Mouse (Mus musculus) liver, embryonic 12.5 days (tissue): Measurements from ENCODE around the gene Cdc5l. TPM values are rescaled to one million over a fixed set of nuclear protein-coding genes. Genes with fewer than 3 reads are reported as not detected.

Experiments
- ATAC-seq: fragments of 200-750 bp; cut with Nextera tagmentation; 2 replicates; pipeline ENCODE4 v1.8.0; 2017; ENCODE audit warnings: moderate number of reproducible peaks, mild to moderate bottlenecking, moderate library complexity
- H3K27ac ChIP-seq: fragments of 300-500 bp; sonication (generic); 2 replicates; pipeline ENCODE4 v1.5.1; 2016; ENCODE audit warnings: mild to moderate bottlenecking
- H3K27me3 ChIP-seq: fragments of 300-500 bp; sonication (generic); replicated peaks from 2 replicates; pipeline ENCODE4 v1.6.1; 2016; ENCODE audit warnings: mild to moderate bottlenecking, moderate library complexity
- H3K36me3 ChIP-seq: fragments of 300-500 bp; sonication (generic); 2 replicates; pipeline ENCODE4 v1.6.1; 2016; ENCODE audit warnings: mild to moderate bottlenecking, moderate library complexity
- H3K4me1 ChIP-seq: fragments of 300-500 bp; sonication (generic); 2 replicates; pipeline ENCODE4 v1.6.1; 2016
- H3K4me2 ChIP-seq: fragments of 300-500 bp; sonication (generic); 2 replicates; pipeline ENCODE4 v1.6.1; 2016; ENCODE audit warnings: mild to moderate bottlenecking, moderate library complexity
- H3K4me3 ChIP-seq: fragments of 300-500 bp; sonication (generic); 2 replicates; pipeline ENCODE4 v1.5.1; 2016; ENCODE audit warnings: mild to moderate bottlenecking, moderate library complexity
- H3K9ac ChIP-seq: fragments of 300-500 bp; sonication (generic); 2 replicates; pipeline ENCODE4 v1.6.1; 2016; ENCODE audit warnings: mild to moderate bottlenecking, moderate library complexity
- H3K9me3 ChIP-seq: fragments of 300-500 bp; sonication (generic); replicated peaks from 2 replicates; pipeline ENCODE4 v1.6.1; 2016; ENCODE audit warnings: mild to moderate bottlenecking, moderate library complexity
- WGBS: fragments of 180-500 bp; shearing (Covaris S2); methylation state at CpG from one replicate; pipeline ENCODE4 v1.1.7; 2016; ENCODE audit not compliant: insufficient replicate concordance; 5-methylcytosine and 5-hydroxymethylcytosine counted together
- polyA plus RNA-seq: library from polyadenylated mRNA; unstranded; fragments of >200 nt; fragmentation: Nextera tagmentation; extraction: Ambion mirVana; gene quantifications from 2 replicates; pipeline ENCODE4 v1.2.1, GENCODE M21; 2016

The Cdc5l gene
- polyA plus RNA-seq, 1 experiment from 2014 or later, result 39.3 TPM

- Histone ChIP-seq H3K36me3 (peaks cover 75% of the 10 kb centered on the region), H3K27me3 (no peaks in the 10 kb centered on the region), H3K27ac (no peak overlapping the region), H3K4me2 (no peak overlapping the region), H3K4me1 (no peaks in the 10 kb centered on the region), H3K4me3 (no peak overlapping the region), H3K9me3 (no peaks in the 10 kb centered on the region), H3K9ac (no peak overlapping the region)
- ATAC-seq, result no peak
- 63% methylated on average over 9 of the region's 9 CpGs for WGBS
Measured at GRCm38 (mm10) chr17:45394612-45395011, 38.9 kb downstream of the Cdc5l start.

DNA sequence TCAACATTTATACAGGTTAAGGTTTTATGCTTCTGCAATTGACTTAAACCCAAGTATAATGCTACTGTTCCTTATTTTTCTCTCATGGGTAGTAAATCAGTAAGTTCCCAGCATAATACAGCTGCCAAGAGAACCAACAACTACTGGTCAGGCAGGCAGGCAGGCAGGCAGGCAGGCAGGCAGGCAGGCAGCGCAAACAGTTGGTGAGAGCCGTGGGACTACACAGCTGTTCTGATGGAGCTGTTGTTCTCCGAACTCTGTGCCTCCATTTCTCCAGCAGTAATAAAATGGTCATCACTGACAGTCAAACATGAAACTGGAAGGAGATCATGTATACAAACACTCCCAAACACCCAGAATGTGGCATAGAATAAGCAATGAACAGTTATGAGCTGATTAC is 39.8 kb downstream of the Cdc5l start:
- no peak overlapping the region for H3K4me2 ChIP-seq
- peaks cover 73% of the 10 kb centered on the region for H3K36me3 ChIP-seq
- no peak overlapping the region for H3K27ac ChIP-seq
- ATAC-seq, result no peak
- no peak overlapping the region for H3K4me3 ChIP-seq
- 91% methylated on average over 3 of the region's 3 CpGs for WGBS
- H3K27me3 ChIP-seq, result no peaks in the 10 kb centered on the region
- H3K4me1 ChIP-seq, result no peaks in the 10 kb centered on the region
- H3K9ac ChIP-seq, result no peak overlapping the region
- H3K9me3 ChIP-seq, result no peaks in the 10 kb centered on the region

DNA sequence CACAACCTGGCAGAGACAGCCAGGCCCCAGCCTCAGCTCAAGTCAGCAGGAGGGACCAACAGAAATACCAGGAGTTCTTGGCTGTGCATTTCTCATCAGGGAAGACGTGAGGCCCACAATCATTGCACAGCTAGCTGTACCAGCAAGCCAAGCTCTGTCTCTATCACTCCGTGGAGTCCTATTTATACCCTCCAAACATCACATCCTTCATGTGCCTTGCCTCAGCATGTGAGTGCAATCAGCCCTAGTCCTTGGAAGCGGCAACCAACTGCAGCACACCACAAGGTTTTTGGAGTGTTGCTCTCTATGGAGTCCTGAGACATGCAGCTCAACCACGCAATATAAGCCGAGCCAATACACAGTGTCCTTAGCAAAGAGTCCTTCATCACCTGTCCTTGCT is 43.6 kb downstream of the Cdc5l start:
- H3K4me1 ChIP-seq, result no peaks in the 10 kb centered on the region
- 89% methylated on average over 5 of the region's 5 CpGs for WGBS
- no peak overlapping the region for H3K4me2 ChIP-seq
- no peaks in the 10 kb centered on the region for H3K27me3 ChIP-seq
- peaks cover 81% of the 10 kb centered on the region for H3K36me3 ChIP-seq
- no peak overlapping the region for H3K27ac ChIP-seq
- no peak overlapping the region for H3K4me3 ChIP-seq
- ATAC-seq, result no peak
- H3K9ac ChIP-seq, result no peak overlapping the region
- H3K9me3 ChIP-seq, result no peaks in the 10 kb centered on the region

- Histone ChIP-seq H3K27ac (no peak overlapping the region), H3K27me3 (no peaks in the 10 kb centered on the region), H3K36me3 (peaks cover 55% of the 10 kb centered on the region), H3K9me3 (no peaks in the 10 kb centered on the region), H3K4me3 (no peak overlapping the region), H3K4me2 (no peak overlapping the region), H3K9ac (no peak overlapping the region), H3K4me1 (no peaks in the 10 kb centered on the region)
- 68% methylated on average over 7 of the region's 7 CpGs for WGBS
- no peak for ATAC-seq
Measured at GRCm38 (mm10) chr17:45386986-45387385, 46.6 kb downstream of the Cdc5l start.

GRCm38 (mm10) chr17:45383305-45383704 is 50.2 kb downstream of the Cdc5l start:
- H3K4me3 ChIP-seq, result no peak overlapping the region
- H3K9me3 ChIP-seq, result no peaks in the 10 kb centered on the region
- peaks cover 21% of the 10 kb centered on the region for H3K36me3 ChIP-seq
- no peak for ATAC-seq
- H3K9ac ChIP-seq, result no peak overlapping the region
- H3K4me1 ChIP-seq, result no peaks in the 10 kb centered on the region
- 84% methylated on average over 3 of the region's 3 CpGs for WGBS
- no peaks in the 10 kb centered on the region for H3K27me3 ChIP-seq
- H3K27ac ChIP-seq, result no peak overlapping the region
- H3K4me2 ChIP-seq, result no peak overlapping the region

- H3K36me3 ChIP-seq, result peaks cover 3% of the 10 kb centered on the region; the same call in 1 of the 2 replicates
- ATAC-seq, result no peak
- H3K4me2 ChIP-seq, result no peak overlapping the region
- H3K9me3 ChIP-seq, result no peaks in the 10 kb centered on the region
- H3K27ac ChIP-seq, result no peak overlapping the region
- no peaks in the 10 kb centered on the region for H3K4me1 ChIP-seq
- no peak overlapping the region for H3K4me3 ChIP-seq
- no peak overlapping the region for H3K9ac ChIP-seq
- H3K27me3 ChIP-seq, result no peaks in the 10 kb centered on the region
- WGBS, result 56% methylated on average over 9 of the region's 9 CpGs
Measured at GRCm38 (mm10) chr17:45379271-45379784, 54.2 kb downstream of the Cdc5l start.

- Histone ChIP-seq H3K4me2 (no peak overlapping the region), H3K4me1 (no peaks in the 10 kb centered on the region), H3K27ac (no peak overlapping the region), H3K4me3 (no peak overlapping the region), H3K9me3 (no peaks in the 10 kb centered on the region), H3K27me3 (no peaks in the 10 kb centered on the region), H3K36me3 (no peaks in the 10 kb centered on the region), H3K9ac (no peak overlapping the region)
- WGBS, result 26% methylated on average over 5 of the region's 5 CpGs
- ATAC-seq, result no peak
Measured at GRCm38 (mm10) chr17:45377323-45377722, 56.2 kb downstream of the Cdc5l start.

- ATAC-seq, result no peak
- Histone ChIP-seq H3K4me2 (no peak overlapping the region), H3K27ac (no peak overlapping the region), H3K36me3 (no peaks in the 10 kb centered on the region), H3K9ac (no peak overlapping the region), H3K4me3 (no peak overlapping the region), H3K9me3 (no peaks in the 10 kb centered on the region), H3K27me3 (no peaks in the 10 kb centered on the region), H3K4me1 (no peaks in the 10 kb centered on the region)
- 28% methylated on average over 13 of the region's 13 CpGs for WGBS
Measured at GRCm38 (mm10) chr17:45373987-45374608, 59.4 kb downstream of the Cdc5l start.

DNA sequence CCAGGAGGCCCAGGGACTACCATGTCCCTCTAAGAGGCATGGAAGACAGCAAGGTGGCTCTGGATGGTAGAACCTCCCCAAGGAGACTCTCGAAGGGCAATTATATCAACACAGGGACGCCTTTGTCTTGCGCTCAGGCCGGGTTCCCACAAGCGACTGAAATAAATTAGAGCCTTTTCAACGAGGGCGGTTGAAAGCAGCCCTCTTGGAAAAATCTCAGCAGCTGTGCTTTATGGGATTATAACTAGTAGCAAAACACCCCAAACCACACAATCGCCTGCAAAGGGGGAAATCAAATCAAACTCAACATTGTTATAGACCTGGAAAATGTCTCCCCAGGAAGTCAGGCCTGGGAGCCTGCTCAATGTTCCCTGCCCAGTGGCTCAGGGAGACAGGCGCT is 62.5 kb downstream of the Cdc5l start:
- Histone ChIP-seq H3K27ac (no peak overlapping the region), H3K9ac (no peak overlapping the region)

DNA sequence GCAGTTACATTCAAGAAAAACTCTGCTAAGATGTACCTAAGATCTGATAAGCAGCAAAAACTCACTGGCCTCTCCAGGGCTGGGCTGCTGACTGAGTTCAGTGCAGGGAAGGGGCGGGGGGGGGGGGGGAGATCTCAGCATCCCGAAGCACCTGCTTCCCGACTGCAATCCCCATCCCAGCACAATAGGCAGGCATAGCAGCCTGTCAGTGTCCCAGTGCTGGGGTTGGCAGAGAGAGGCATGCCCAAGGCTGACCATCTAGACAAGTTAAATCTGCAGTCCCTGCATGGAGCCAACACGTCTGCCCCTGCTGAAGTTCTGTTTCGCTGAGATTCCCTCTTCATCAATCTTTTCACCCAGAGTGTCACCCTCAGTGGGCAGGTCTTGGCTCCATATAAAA is 63.0 kb downstream of the Cdc5l start:
- Histone ChIP-seq H3K4me1 (no peaks in the 10 kb centered on the region), H3K9me3 (no peaks in the 10 kb centered on the region), H3K27me3 (no peaks in the 10 kb centered on the region), H3K4me2 (no peak overlapping the region), H3K4me3 (no peak overlapping the region), H3K9ac (no peak overlapping the region), H3K36me3 (no peaks in the 10 kb centered on the region), H3K27ac (no peak overlapping the region)
- no peak for ATAC-seq
- WGBS, result 42% methylated on average over 5 of the region's 5 CpGs

More for the DNA sequence above, 62.5 kb downstream of the Cdc5l start:
- H3K4me1 ChIP-seq, result no peaks in the 10 kb centered on the region
- no peak overlapping the region for H3K4me2 ChIP-seq
- 66% methylated on average over 9 of the region's 9 CpGs for WGBS
- no peak overlapping the region for H3K4me3 ChIP-seq
- no peak for ATAC-seq
- H3K27me3 ChIP-seq, result no peaks in the 10 kb centered on the region
- no peaks in the 10 kb centered on the region for H3K9me3 ChIP-seq
- no peaks in the 10 kb centered on the region for H3K36me3 ChIP-seq

GRCm38 (mm10) chr17:45364871-45365270 is 68.7 kb downstream of the Cdc5l start:
- no peak overlapping the region for H3K4me2 ChIP-seq
- no peaks in the 10 kb centered on the region for H3K27me3 ChIP-seq
- H3K27ac ChIP-seq, result no peak overlapping the region
- no peaks in the 10 kb centered on the region for H3K36me3 ChIP-seq
- H3K9ac ChIP-seq, result no peak overlapping the region
- 59% methylated on average over 7 of the region's 7 CpGs for WGBS
- no peaks in the 10 kb centered on the region for H3K4me1 ChIP-seq
- no peaks in the 10 kb centered on the region for H3K9me3 ChIP-seq
- ATAC-seq, result no peak
- no peak overlapping the region for H3K4me3 ChIP-seq

DNA sequence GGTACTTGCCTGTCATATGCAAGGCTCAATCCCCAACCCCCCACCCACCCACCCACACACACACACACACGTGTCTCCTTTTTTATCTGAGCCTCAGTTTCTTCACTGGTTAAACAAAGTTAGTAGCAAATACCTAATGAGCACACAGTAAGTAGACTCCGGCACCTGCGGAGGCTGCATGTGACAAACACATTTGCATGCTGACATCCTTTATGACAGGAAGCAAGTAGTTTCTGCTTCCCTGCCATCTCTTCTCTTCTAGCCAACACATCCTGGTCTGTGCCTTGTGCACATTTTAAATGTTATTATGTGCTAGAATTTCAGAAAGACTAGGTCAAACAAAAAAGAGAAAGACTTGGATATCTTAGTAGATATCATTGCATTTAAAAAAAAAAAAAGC is 72.6 kb downstream of the Cdc5l start:
- no peak overlapping the region for H3K4me3 ChIP-seq
- no peaks in the 10 kb centered on the region for H3K36me3 ChIP-seq
- no peaks in the 10 kb centered on the region for H3K4me1 ChIP-seq
- ATAC-seq, result no peak
- WGBS, result 75% methylated on average over 3 of the region's 3 CpGs
- H3K27me3 ChIP-seq, result no peaks in the 10 kb centered on the region
- no peaks in the 10 kb centered on the region for H3K9me3 ChIP-seq
- H3K4me2 ChIP-seq, result no peak overlapping the region
- no peak overlapping the region for H3K9ac ChIP-seq
- H3K27ac ChIP-seq, result no peak overlapping the region

DNA sequence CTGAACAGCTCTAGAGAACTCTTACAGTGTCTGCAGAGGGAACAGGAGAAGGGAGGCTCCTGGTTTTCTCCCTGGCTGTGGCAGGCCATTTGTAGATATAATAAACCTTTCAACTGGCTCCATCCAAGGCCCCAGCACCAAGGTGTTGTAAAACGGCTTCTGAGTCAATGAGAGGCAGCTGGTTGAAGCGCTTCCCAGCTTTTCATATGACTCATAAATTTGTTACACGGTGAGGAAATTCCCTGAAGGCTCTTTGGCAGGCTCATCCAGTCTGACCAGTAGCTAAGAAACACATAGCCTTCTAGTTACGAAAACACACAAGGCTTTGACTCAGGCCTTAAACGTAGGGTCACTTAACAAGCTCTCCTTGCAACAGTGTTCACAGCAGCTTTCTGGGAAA is 74.1 kb downstream of the Cdc5l start:
- WGBS, result 70% methylated on average over 5 of the region's 5 CpGs
- Histone ChIP-seq H3K9ac (no peak overlapping the region), H3K4me3 (no peak overlapping the region), H3K36me3 (no peaks in the 10 kb centered on the region), H3K4me1 (no peaks in the 10 kb centered on the region), H3K27ac (no peak overlapping the region), H3K27me3 (no peaks in the 10 kb centered on the region), H3K9me3 (no peaks in the 10 kb centered on the region), H3K4me2 (no peak overlapping the region)
- ATAC-seq, result no peak
